Mouse (Mus musculus) embryonic facial prominence, embryonic 11.5 days (tissue): ENCODE measurements around the gene Car10. TPM values are rescaled to one million over a fixed set of nuclear protein-coding genes. Genes with fewer than 3 reads are reported as not detected.

ENCODE experiments used
- ATAC-seq: fragments of 200-750 bp; cut with Nextera tagmentation; replicated peaks from 2 replicates; pipeline ENCODE4 v1.8.0; 2017; ENCODE audit warnings: low read depth; ENCODE audit not compliant: insufficient number of reproducible peaks, low FRiP score, low TSS enrichment
- DNase-seq: peaks from one replicate; pipeline ENCODE4 v3.0.0-alpha.2; 2015; ENCODE audit warnings: low spot score
- H3K27ac ChIP-seq: fragments of 300-500 bp; sonication (generic); replicated peaks from 2 replicates; pipeline ENCODE4 v1.5.1; 2014; ENCODE audit warnings: mild to moderate bottlenecking, low read depth, low read length, control low read depth
- H3K27me3 ChIP-seq: fragments of 300-500 bp; sonication (generic); 2 replicates; pipeline ENCODE4 v1.6.1; 2014; ENCODE audit warnings: mild to moderate bottlenecking, low read length, moderate library complexity, mixed read lengths; ENCODE audit not compliant: control insufficient read depth, insufficient read depth
- H3K36me3 ChIP-seq: fragments of 300-500 bp; sonication (generic); replicated peaks from 2 replicates; pipeline ENCODE4 v1.6.1; 2014; ENCODE audit warnings: low read depth, mild to moderate bottlenecking, low read length, moderate library complexity, mixed read lengths; ENCODE audit not compliant: control insufficient read depth, insufficient read depth
- H3K4me1 ChIP-seq: fragments of 300-500 bp; sonication (generic); 2 replicates; pipeline ENCODE4 v1.6.1; 2014; ENCODE audit warnings: low read length, mixed read lengths; ENCODE audit not compliant: control insufficient read depth, insufficient read depth
- H3K4me2 ChIP-seq: fragments of 300-500 bp; sonication (generic); 2 replicates; pipeline ENCODE4 v1.6.1; 2014; ENCODE audit warnings: low read depth, mild to moderate bottlenecking, control low read depth, low read length, moderate library complexity
- H3K4me3 ChIP-seq: fragments of 300-500 bp; sonication (generic); 2 replicates; pipeline ENCODE4 v1.5.1; 2014; ENCODE audit warnings: low read depth, low read length, control low read depth
- H3K9ac ChIP-seq: fragments of 300-500 bp; sonication (generic); replicated peaks from 2 replicates; pipeline ENCODE4 v1.6.1; 2014; ENCODE audit warnings: mild to moderate bottlenecking, control low read depth, low read length
- H3K9me3 ChIP-seq: fragments of 300-500 bp; sonication (generic); replicated peaks from 2 replicates; pipeline ENCODE4 v1.6.1; 2016; ENCODE audit warnings: mild to moderate bottlenecking, low read length, inconsistent platforms, mixed read lengths; ENCODE audit not compliant: control insufficient read depth
- WGBS: fragments of 180-500 bp; shearing (Covaris S2); extraction: QIAGEN DNeasy Blood & Tissue Kit; methylation state at CpG from one replicate; pipeline ENCODE4 v1.1.7; 2014; 5-methylcytosine and 5-hydroxymethylcytosine counted together
- polyA plus RNA-seq: library from polyadenylated mRNA; unstranded; fragments of >200 nt; fragmentation: Nextera tagmentation; extraction: Ambion mirVana; gene quantifications from 2 replicates; pipeline ENCODE4 v1.2.1, GENCODE M21; 2014

The Car10 gene
- polyA plus RNA-seq, 1 experiment from 2014 or later = 0.80 TPM

DNA sequence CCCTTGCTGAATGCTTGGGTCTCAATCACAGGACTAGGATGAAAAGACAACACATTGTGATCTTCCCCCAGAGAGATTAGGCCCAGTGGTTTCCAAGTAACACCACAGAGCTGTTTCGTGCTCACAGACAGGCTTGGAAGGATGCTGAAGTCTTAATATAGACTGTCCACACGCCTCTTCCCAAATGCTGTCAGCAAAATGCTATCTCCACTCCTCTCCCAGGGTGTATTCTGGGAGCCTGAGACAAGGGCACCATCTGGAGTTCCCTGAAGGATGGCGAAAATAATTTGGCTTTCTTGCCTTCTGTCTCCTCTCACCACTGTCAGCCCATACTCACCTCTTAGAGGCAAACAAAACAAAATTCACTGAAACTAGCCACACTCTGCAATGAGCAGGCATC, 467.9 kb downstream of the Car10 start:
- DNase-seq (no peak), ATAC-seq (no peak)
- no peak overlapping the region for H3K4me2 ChIP-seq
- H3K27ac ChIP-seq = no peak overlapping the region
- H3K36me3 ChIP-seq = no peaks in the 10 kb centered on the region
- no peaks in the 10 kb centered on the region for H3K27me3 ChIP-seq
- H3K4me3 ChIP-seq = no peak overlapping the region
- no peaks in the 10 kb centered on the region for H3K4me1 ChIP-seq
- WGBS = 88% methylated on average over 3 of the region's 3 CpGs
- H3K9me3 ChIP-seq = no peaks in the 10 kb centered on the region
- H3K9ac ChIP-seq = no peak overlapping the region

DNA sequence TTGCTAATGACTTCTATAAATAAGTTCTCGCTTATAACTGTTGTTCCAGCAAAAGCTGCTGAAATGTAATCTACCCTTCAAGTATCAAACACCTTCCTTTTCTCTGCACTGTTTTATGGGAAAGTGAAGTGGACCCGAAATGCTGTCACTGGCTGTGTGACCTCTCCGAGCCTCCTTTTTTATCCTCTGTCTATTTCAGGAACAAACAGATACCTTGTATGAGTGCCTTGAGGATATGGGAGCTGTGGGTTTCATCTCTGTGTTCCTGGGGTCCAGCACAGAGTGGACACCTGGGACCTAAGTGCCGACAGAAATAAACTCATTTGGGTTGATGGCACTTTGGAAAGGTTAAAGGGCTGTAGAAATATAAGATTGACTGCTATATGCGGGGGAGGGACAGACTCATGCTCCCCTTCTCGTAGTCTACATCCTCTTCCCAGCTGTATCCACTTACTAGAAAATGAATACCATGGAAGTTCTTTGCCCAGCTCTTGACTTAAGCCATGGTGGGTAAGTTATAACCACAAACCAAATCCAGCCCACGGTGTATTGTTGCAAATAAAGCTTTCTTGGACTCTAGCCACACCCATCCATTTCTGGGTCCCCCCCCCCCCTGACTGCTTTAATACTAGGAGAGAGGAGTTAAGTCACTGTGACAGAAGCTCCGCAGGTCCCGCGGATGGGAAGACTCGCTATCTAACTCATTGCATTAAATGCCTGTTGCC, 474.3 kb downstream of the Car10 start:
- Histone ChIP-seq H3K4me3 (no peak overlapping the region), H3K27ac (no peak overlapping the region), H3K36me3 (no peaks in the 10 kb centered on the region), H3K9ac (no peak overlapping the region), H3K4me1 (no peaks in the 10 kb centered on the region), H3K9me3 (no peaks in the 10 kb centered on the region), H3K27me3 (no peaks in the 10 kb centered on the region), H3K4me2 (no peak overlapping the region)
- 71% methylated on average over 11 of the region's 11 CpGs for WGBS
- ATAC-seq = 0 out of 2 replicates have a peak, but pooled peaks have one; percentile 23
- DNase-seq = peak; percentile 8

DNA sequence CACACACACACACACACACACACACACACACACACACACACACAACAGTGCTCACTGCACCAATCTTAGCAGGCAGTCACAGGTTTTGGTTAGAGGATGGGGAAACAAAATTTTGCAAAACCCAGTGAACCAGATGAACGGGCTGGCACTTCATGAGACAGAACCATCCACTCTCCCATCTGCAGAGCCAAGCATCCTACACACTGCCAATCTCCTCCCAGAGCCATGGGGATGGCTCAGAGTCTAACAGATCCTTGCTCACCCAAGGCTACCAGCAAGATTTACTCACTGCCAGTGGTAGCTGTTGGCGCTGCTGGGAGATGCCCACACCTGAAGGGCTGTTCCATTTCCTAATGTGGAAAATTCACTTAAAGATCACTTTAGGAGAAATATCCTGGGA, 479.6 kb downstream of the Car10 start:
- Histone ChIP-seq H3K9me3 (no peaks in the 10 kb centered on the region), H3K27ac (no peak overlapping the region), H3K36me3 (no peaks in the 10 kb centered on the region), H3K27me3 (no peaks in the 10 kb centered on the region), H3K4me2 (no peak overlapping the region), H3K4me1 (no peaks in the 10 kb centered on the region), H3K4me3 (no peak overlapping the region), H3K9ac (no peak overlapping the region)
- no peak for DNase-seq
- 76% methylated on average over 2 of the region's 2 CpGs for WGBS
- no peak for ATAC-seq

DNA sequence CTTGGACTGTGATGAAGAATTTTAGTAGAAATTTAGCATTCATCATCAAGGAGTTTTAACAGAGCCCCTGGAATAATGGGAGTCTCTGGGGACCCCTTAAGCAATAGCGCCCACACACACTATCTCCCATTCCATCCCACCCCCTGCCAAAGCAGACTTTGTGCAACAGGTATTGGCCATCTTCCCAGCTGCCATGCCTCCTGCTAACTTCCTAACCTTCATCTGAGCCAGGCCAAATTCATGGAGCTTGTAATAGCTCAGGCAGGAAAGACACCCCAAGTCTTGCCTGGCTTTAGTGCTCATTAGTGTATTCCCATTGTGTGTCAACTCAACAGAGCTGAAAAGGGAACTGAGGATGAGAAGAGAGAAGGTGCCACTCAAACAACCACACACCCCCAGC, 481.8 kb downstream of the Car10 start:
- Histone ChIP-seq H3K4me1 (no peaks in the 10 kb centered on the region), H3K4me3 (no peak overlapping the region), H3K4me2 (no peak overlapping the region), H3K9ac (no peak overlapping the region), H3K9me3 (no peaks in the 10 kb centered on the region), H3K36me3 (no peaks in the 10 kb centered on the region), H3K27me3 (no peaks in the 10 kb centered on the region), H3K27ac (no peak overlapping the region)
- no peak for DNase-seq
- WGBS = 96% methylated on average over 1 of the region's 1 CpGs
- ATAC-seq = no peak

DNA sequence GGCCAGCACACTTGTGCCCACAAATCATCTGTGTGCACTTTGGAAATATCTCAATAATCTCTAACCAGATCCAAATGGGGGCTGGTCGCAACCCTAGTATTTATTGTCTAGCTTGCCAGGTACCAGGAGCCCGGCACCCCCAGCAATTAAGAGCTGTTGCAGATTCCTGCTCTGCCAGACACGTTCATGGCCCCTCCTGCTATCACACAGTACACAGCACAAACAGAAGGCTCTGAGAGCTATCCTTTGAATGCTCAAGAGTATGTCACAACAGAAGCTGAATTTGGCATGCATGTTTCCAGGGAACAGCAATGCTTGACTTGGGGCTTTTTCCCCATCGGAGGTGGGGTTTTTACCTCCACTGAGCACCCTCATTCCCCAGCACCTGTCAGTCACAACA, 483.5 kb downstream of the Car10 start:
- no peak for ATAC-seq
- no peaks in the 10 kb centered on the region for H3K36me3 ChIP-seq
- WGBS = 62% methylated on average over 4 of the region's 4 CpGs
- no peaks in the 10 kb centered on the region for H3K9me3 ChIP-seq
- no peaks in the 10 kb centered on the region for H3K4me1 ChIP-seq
- H3K4me2 ChIP-seq = no peak overlapping the region
- no peaks in the 10 kb centered on the region for H3K27me3 ChIP-seq
- no peak overlapping the region for H3K9ac ChIP-seq
- H3K4me3 ChIP-seq = no peak overlapping the region
- no peak for DNase-seq
- H3K27ac ChIP-seq = no peak overlapping the region

DNA sequence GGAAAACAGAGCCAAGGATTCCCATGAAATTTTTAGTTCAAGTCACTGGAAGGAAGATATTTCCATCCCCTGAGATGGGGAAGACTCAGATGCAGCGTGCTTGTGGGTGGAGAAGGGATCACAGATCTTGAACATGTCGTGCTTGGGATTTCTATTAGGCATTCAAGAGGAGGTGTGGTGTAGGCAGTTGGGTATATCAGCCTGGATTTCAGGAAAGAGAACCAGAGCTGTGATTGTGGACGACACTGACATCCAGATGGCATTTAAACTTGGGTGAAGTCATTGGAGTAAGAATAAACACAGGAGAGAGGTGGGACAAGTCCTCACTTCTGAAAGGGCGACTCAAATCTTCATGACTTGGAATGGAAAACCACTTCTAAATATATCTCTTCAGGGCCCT, 490.0 kb downstream of the Car10 start:
- ATAC-seq (no peak), DNase-seq (no peak)
- H3K9me3 ChIP-seq = no peaks in the 10 kb centered on the region
- no peaks in the 10 kb centered on the region for H3K4me1 ChIP-seq
- 85% methylated on average over 4 of the region's 4 CpGs for WGBS
- H3K9ac ChIP-seq = no peak overlapping the region
- H3K4me3 ChIP-seq = no peak overlapping the region
- no peak overlapping the region for H3K4me2 ChIP-seq
- no peak overlapping the region for H3K27ac ChIP-seq
- no peaks in the 10 kb centered on the region for H3K27me3 ChIP-seq
- H3K36me3 ChIP-seq = no peaks in the 10 kb centered on the region

DNA sequence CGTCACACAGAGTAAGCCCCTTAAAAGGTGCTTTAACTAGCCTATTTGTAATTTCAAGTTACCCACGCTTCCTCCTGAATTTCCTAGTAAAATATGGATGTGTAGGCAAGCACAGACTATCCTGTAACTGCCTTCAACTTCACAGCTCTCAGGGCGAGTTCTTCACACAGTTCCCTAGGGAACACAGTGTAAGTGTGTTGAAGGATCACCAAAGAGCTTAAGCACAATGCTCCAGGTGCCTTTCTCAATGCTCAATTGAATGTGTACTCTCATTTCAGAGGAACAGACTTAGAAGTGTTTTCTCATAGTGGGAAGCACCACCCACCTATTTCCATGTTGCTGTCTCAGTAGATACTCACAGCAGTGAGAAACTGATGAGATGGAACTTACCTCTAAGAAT, 492.8 kb downstream of the Car10 start:
- DNase-seq (no peak), ATAC-seq (no peak)
- Histone ChIP-seq H3K27ac (no peak overlapping the region), H3K27me3 (no peaks in the 10 kb centered on the region), H3K4me2 (no peak overlapping the region), H3K4me3 (no peak overlapping the region), H3K36me3 (no peaks in the 10 kb centered on the region), H3K9me3 (no peaks in the 10 kb centered on the region), H3K9ac (no peak overlapping the region), H3K4me1 (no peaks in the 10 kb centered on the region)
- WGBS = 80% methylated on average over 3 of the region's 3 CpGs

DNA sequence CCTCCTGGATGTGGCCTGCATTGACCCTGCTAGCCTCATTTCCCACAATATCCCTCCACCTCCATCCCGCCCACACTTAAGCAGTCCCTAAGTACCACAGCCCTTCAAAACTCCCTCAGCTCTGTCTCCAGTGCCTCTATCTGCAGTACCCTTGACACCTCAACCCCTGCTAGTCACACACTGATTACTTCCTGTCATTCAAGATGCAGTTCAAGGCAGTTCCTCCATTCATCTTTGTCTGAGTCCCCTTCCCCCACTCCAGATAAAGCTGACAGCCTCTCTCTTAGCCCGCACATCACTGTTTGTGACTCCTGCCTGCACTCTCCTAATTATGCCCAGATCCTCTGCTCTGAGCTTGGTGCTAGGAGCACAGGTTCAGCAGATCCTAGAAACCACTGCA, 496.2 kb downstream of the Car10 start:
- Histone ChIP-seq H3K4me1 (no peaks in the 10 kb centered on the region), H3K36me3 (no peaks in the 10 kb centered on the region), H3K9ac (no peak overlapping the region), H3K4me2 (no peak overlapping the region), H3K4me3 (no peak overlapping the region), H3K9me3 (no peaks in the 10 kb centered on the region), H3K27ac (no peak overlapping the region), H3K27me3 (no peaks in the 10 kb centered on the region)
- 29% methylated on average over 2 of the region's 2 CpGs for WGBS
- ATAC-seq (no peak; the same call in 1 of the 2 replicates), DNase-seq (no peak)
